Mouse (Mus musculus) v-Abl transformed pro-B cells (cell line): ENCODE measurements around the gene Eps8.

ENCODE experiments used
- in situ Hi-C, 2 experiments: fragments of 400-800 bp; cut with MboI; formaldehyde crosslinking; loops; one replicate each; pipeline ENCODE4 v1.15.1; 2025; ENCODE audit not compliant: unreplicated experiment in 2 of 2

Eps8 gene

DNA sequence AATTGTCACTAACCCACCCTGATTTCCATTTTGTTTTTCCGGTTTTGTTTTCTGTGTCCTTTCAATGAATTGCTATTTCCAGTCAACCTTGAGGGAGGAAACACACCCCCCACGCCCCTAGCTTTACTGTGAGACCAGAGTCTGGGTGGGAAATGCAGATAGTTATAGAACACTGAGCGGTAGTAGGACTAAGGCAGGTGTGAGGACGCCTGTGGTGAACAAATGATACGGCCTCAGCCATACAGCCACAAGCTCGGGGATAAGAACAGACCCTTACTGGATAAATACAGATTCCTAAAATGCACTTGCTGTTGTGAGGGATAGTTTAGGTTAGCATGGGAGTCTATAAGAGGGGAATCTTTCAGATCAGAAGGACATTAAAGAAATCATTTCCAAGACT, 114.3 kb downstream of the Eps8 start:
- in situ Hi-C loops: no loop called here

GRCm38 (mm10) chr6:137539219-137539618, 115.5 kb downstream of the Eps8 start:
- in situ Hi-C loops: no loop called here

GRCm38 (mm10) chr6:137532758-137533157, 121.9 kb downstream of the Eps8 start:
- in situ Hi-C loops: no loop called here

GRCm38 (mm10) chr6:137525769-137526168, 128.9 kb downstream of the Eps8 start:
- in situ Hi-C loops: no loop called here

- in situ Hi-C loops: no loop called here
Measured at GRCm38 (mm10) chr6:137520343-137520704, 134.4 kb downstream of the Eps8 start.

- in situ Hi-C loops: no loop called here
Measured at GRCm38 (mm10) chr6:137519529-137520342, 134.9 kb downstream of the Eps8 start.

- in situ Hi-C loops: no loop called here
Measured at GRCm38 (mm10) chr6:137514872-137515271, 139.8 kb downstream of the Eps8 start.

DNA sequence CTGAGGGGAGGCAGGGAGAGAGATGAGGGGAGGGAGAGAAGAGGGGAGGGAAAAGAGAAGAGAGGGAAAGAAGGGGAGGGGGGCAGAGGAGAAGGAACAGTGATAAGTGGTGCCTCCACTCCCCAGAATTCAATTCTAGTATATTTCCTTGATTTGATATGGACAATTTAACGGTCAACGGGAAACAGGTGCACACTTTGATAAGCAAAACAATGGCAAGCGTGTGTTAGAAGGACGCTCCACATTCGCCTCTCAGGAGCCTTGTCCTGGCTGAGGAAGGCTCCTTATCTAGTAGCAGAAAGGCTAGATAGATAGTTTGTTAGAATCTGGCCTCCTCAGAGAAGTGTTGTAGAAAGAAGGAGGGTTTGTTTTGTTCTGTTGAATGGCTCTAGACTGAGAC, 141.9 kb downstream of the Eps8 start:
- in situ Hi-C loops: no loop called here

GRCm38 (mm10) chr6:137509341-137510045, 145.2 kb downstream of the Eps8 start:
- in situ Hi-C loops: no loop called here

DNA sequence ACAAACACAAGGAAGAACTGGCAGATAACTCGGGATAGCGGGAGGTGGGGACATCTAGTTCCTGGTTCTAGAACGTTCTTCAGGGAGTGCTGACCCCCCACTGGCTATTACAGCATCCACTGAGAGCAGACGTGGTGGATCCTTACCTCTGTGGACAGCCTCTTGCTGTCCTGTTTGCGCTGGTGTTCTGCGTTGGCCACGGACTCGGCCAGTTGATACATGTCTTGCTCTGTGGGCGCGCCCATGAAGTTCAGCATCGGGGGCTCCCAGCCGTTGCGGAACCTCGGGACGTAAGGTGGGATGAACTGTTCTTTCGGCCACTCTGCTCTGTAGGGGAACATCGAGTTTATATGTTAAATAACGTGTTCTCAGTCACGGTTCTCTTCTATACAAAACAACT, 145.7 kb downstream of the Eps8 start:
- in situ Hi-C loops: no loop called here

DNA sequence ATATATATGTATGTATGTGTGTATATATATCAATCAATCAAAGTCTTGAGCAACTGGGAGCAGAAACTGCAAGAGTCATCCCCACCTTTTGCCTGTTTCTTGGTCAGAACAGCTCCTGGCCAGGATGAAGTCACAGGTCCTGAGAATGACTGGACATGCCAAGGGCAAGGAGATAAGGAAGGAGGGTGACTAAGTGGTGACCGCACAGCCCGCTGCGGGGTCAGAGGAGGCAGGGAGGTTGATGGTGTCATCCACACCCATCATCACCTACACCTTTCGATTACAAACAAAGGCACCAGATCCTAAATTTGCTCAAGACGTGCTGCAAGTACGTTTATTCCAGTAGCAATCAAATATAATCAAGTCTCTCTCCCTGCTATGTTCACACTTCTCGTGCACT, 148.1 kb downstream of the Eps8 start:
- in situ Hi-C loops: no loop called here

- in situ Hi-C loops: no loop called here
Measured at GRCm38 (mm10) chr6:137505555-137506227, 149.0 kb downstream of the Eps8 start.

DNA sequence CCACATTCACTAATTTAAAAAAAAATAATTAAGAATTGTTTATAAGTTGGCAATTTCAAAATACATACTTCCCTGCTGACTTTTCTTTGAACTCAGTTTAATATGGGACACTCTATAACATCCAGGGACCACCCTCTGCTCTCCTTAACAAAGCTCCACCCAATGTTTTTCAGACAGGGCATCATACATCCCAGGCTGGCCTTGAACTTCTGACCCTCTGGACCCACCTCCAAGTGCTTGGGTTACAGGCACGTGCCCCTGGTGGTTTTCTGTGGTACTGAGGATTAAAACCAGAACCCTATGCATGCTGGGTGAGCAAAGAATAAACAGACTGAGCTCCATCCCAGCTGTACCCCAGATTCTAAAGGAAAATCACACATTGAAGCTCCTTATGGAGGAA, 150.6 kb downstream of the Eps8 start:
- in situ Hi-C loops: no loop called here

- in situ Hi-C loops: no loop called here
Measured at GRCm38 (mm10) chr6:137503462-137503861, 151.2 kb downstream of the Eps8 start.

DNA sequence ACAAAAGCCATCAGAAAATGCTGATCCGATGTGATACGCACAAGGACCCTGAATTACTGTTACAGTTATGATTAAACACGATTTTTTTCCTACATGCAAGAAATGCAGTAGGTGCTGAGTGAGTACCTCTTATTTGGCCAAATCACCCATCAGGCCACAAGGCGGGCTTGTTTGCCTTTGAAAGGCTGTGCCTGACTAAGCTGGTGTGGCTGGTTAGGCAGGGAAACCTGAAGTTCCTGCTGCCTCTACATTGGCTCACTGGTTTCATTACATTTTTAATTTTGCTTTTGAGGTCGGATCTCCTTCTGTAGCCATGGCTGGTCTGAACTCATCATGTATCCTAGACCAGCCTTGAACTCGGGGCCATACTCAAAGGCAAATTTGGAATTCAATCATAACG, 151.7 kb downstream of the Eps8 start:
- in situ Hi-C loops: no loop called here

- in situ Hi-C loops: no loop called here
Measured at GRCm38 (mm10) chr6:137498781-137499180, 155.9 kb downstream of the Eps8 start.

DNA sequence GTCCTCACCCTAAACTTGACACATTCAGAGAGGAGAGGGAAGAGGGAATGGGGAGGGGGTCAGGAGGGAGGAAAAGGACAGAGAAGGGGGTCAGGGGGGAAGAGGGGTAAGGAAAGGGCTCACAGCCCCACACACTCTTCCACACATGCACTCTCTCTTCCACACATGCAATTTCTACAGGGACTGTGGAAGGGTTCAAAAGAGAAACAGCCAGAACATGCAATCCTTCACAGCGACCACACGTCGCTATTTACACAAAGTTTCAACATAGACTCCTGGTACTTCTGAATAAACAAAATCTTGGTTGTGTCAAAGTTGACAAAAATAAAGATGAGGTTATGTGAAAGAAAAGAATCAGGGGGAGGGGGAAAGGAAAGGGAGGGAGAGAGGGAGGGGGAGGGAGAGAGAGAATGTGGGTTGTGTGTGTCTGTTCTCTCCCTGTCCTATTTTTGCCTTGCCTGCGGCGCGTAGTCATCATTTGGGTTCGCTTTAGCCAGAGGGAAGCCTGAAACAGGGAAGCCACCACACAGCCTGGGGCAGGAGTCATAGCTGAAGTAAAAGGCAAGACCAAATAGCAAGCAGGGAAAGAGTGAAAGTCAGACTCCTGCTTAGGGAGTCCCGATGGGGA, 157.4 kb downstream of the Eps8 start:
- in situ Hi-C loops: no loop called here

DNA sequence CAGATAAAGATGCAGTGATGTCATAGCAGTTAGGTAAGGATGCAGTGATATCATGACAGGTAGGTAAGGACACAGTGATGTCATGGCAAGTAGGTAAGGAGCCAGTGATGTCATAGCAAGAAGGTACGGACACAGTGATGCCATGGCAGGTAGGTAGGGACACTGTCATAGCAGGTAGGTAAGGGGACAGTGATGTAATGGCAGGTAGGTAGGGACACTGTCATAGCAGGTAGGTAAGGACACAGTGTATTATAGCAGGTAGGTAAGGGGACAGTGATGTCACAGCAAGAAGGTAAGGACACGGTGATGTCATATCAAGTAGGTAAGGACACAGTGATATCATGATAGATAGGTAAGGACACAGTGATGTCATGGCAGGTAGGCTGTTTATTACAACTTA, 158.1 kb downstream of the Eps8 start:
- in situ Hi-C loops: no loop called here

GRCm38 (mm10) chr6:137495233-137495632, 159.4 kb downstream of the Eps8 start:
- in situ Hi-C loops: no loop called here

- in situ Hi-C loops: no loop called here
Measured at GRCm38 (mm10) chr6:137494801-137495200, 159.9 kb downstream of the Eps8 start.

GRCm38 (mm10) chr6:137494136-137494475, 160.6 kb downstream of the Eps8 start:
- in situ Hi-C loops: no loop called here
